Mouse (Mus musculus) retina, postnatal 1 day (tissue): ENCODE measurements around the gene Krit1.
"Not testable (repeated sequence)": the region's sequence is repeated elsewhere in the genome, so short reads cannot be mapped to it uniquely, and the experiment has no call there.

Experiments used
- DNase-seq: peaks from one replicate; pipeline ENCODE4 v3.0.0-alpha.2; 2012

The Krit1 gene

DNA sequence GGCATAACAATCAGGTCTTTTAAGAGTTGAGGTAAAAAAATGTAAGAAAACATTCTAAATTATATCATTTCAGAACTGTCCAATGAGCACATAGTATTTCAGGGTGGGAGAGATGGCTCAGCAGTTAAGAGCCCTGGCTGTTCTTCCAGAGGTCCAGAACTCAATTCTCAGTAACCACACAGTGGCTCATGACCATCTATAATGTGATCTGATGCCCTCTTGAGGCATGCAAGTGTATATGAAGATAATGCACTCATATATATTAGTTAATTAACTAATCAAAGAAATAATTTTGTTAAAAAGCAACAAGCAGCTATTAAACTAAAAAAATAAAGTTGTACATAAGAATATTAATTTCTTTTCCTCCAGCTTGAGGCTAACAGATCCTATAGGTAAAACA lies 86.2 kb downstream of the Krit1 start:
- DNase-seq: no peak

- DNase-seq: not testable (repeated sequence)
Measured at GRCm38 (mm10) chr5:3893459-3894293, 90.7 kb downstream of the Krit1 start, which contains the start of gene Mterf1a. Gene Mterf1a, minus strand, starts transcription at chr5:3893933.

DNA sequence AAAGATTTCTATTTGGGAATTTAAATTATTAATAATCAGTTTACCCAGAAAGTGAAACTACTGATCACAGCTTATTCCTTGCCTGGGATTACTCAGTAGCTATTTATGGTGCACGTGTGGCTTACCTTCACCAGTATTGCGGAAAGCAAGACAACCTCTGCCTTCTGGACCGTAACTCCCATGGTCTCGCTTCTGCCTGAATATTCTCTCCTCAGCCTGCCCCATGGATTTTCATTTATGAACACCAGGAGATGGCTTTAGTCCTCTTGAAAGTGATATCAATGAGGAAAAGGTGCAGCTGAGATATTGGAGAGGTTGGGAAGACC lies 91.3 kb downstream of the Krit1 start:
- DNase-seq: not testable (repeated sequence)
